Mouse (Mus musculus) bone marrow, adult 2 months (tissue): ENCODE data around the gene Olfr1323. TPM values are rescaled to one million over a fixed set of nuclear protein-coding genes. Genes with fewer than 3 reads are reported as not detected.

Source experiments
- H3K27ac ChIP-seq: fragments of 200-500 bp; 2 replicates; pipeline ENCODE4 v1.5.1; 2012; ENCODE audit warnings: low read depth, mild to moderate bottlenecking, control low read depth, inconsistent platforms, low read length; ENCODE audit not compliant: control insufficient read depth, poor library complexity, insufficient read depth
- H3K4me1 ChIP-seq: fragments of 200-500 bp; 2 replicates; pipeline ENCODE4 v1.6.1; 2011; ENCODE audit warnings: low read length; ENCODE audit not compliant: control insufficient read depth, insufficient read depth
- H3K4me3 ChIP-seq: fragments of 200-500 bp; replicated peaks from 2 replicates; pipeline ENCODE3; 2011; ENCODE audit warnings: mild to moderate bottlenecking, low read depth, low read length, control low read depth; ENCODE audit not compliant: control insufficient read depth
- CTCF ChIP-seq: fragments of 200-500 bp; IDR thresholded peaks from 2 replicates; pipeline ENCODE4 v1.5.1; 2011; ENCODE audit warnings: low read length, control low read depth; ENCODE audit not compliant: control insufficient read depth, insufficient read depth
- POLR2A ChIP-seq: fragments of 200-500 bp; IDR thresholded peaks from 2 replicates; pipeline ENCODE4 v1.6.1; 2011; ENCODE audit warnings: low read depth, mild to moderate bottlenecking, control low read depth, low read length, borderline replicate concordance; ENCODE audit not compliant: control insufficient read depth
- WGBS: fragments of 180-500 bp; shearing (Covaris S2); methylation state at CpG from one replicate; pipeline ENCODE4 v1.1.7; 2018; 5-methylcytosine and 5-hydroxymethylcytosine counted together
- polyA plus RNA-seq: library from polyadenylated mRNA; stranded (reverse); fragments of >200 nt; gene quantifications from 2 replicates; pipeline ENCODE4 v1.2.4, GENCODE M21; 2011; ENCODE audit warnings: low replicate concordance; ENCODE audit not compliant: missing spikeins, insufficient read depth, insufficient read length

Gene Olfr1323
- not detected in 2 replicates for polyA plus RNA-seq

DNA sequence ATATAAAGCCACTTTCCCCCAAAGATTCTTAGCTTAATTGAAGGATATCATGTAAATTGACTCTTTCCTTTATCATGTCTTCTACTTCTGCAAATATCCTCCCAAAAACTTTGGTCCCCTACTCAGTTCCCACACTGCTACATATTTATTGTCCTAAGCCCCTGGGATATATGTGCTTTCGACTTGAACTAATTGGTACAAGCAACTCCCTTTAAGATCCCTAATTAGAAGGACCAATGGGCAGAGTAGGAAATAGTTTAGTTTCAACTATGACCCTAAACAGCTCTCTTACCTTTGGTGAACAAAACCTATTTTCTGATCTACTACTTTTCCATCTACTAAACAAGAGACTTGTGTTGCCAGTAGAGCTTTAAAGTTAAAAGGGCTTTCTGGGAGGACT lies at the start of gene Olfr1323:
Gene Olfr1323 (minus strand): TSS at position 101 of the 400 bp plus-strand sequence.
- TF ChIP-seq CTCF: no peak
- TF ChIP-seq POLR2A: no peak
- Histone ChIP-seq H3K27ac (no peak within 1 kb of the TSS), H3K4me1 (no peaks in the 10 kb centered on the region), H3K4me3 (no peak within 1 kb of the TSS)
- WGBS: 91% methylated on average over 1 of the region's 1 CpGs

DNA sequence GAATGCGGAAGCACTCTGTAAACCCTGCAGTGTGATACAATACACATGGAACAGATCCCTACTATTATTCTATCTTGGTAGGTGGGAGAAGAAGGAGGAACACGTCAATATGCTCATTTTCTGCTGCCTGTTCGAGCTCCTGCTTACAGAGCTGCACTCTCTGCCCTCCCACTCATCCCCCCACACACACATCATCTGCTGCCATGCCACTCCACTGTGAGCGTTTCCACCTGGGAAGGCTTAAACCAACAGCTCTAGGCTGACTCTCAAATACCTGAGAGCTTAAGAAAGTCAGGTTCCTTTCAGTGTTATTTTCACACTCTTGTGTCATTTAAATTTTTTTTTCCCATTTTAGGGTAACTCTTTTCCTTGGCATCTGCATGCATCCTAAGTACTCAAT lies 6.9 kb downstream of the Olfr1323 start:
- Histone ChIP-seq H3K4me1 (no peaks in the 10 kb centered on the region), H3K4me3 (no peak overlapping the region), H3K27ac (no peak overlapping the region)
- WGBS: 46% methylated on average over 4 of the region's 4 CpGs
- no peak for TF ChIP-seq POLR2A
- no peak for TF ChIP-seq CTCF

Other genes starting within 250 kb of the Olfr1323 start
- gene Igsf1, start 221.6 kb downstream of the Olfr1323 start, polyA plus RNA-seq: not detected in 2 replicates
- gene Olfr1322, start 127.9 kb downstream of the Olfr1323 start, polyA plus RNA-seq: 0.25 TPM in 1 of 2 replicates, not detected in the other